Mouse (Mus musculus) heart, postnatal 36 days (tissue): Measurements from ENCODE around the gene Gm1043. TPM values are rescaled to one million over a fixed set of nuclear protein-coding genes. Genes with fewer than 3 reads are reported as not detected.

Source experiments
- total RNA-seq, 2 experiments: library from RNA; stranded (reverse); gene quantifications; 2 replicates each; pipeline ENCODE4 v1.2.3; 2021

Gene Gm1043
- total RNA-seq, 2 experiments from 2014 or later = not detected

Other genes with a start within 250 kb of the Gm1043 start
- gene Ppp2r2c, start 216.9 kb upstream of the Gm1043 start, total RNA-seq = under 1 TPM; 0.08 to 0.28 TPM
- 10 to 100 TPM; 81.6 to 82.0 TPM for gene Wfs1, start 96.2 kb upstream of the Gm1043 start, total RNA-seq
- gene Crmp1, start 156.6 kb downstream of the Gm1043 start, total RNA-seq = under 1 TPM; 0.65 to 0.69 TPM